Mouse (Mus musculus): ENCODE measurements around the gene F2r.

The F2r gene

DNA sequence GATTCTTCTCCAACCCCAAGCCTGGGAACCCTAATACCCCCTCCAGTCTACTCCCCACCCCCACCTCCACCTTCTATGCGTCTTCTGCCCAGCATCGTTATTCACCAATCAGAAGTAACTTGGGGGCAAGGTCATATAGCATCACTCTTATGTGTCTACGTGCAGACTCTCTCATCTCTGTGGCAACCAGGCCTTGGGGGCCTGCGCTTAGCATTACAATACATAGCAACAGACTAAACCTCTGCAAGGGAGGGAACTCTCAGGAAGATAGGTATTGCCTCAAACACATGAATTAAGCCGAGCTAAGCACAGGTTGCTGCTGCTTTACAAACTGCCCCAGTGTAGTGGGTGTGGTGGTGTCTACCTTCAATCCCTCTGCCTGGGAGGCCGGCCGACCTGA, 21.6 kb downstream of the F2r start:
- in situ Hi-C loops (cut with MboI; ENCODE audit: unreplicated experiment in 2 of 2): no loop called here

- in situ Hi-C loops (cut with MboI; ENCODE audit: unreplicated experiment in 2 of 2): no loop called here
Measured at GRCm38 (mm10) chr13:95595921-95596320, 22.4 kb downstream of the F2r start.

- in situ Hi-C loops (cut with MboI; ENCODE audit: unreplicated experiment in 2 of 2): no loop called here
Measured at GRCm38 (mm10) chr13:95595411-95595810, 22.9 kb downstream of the F2r start.

GRCm38 (mm10) chr13:95592860-95593259, 25.4 kb downstream of the F2r start:
- in situ Hi-C loops (cut with MboI; ENCODE audit: unreplicated experiment in 2 of 2): no loop called here

DNA sequence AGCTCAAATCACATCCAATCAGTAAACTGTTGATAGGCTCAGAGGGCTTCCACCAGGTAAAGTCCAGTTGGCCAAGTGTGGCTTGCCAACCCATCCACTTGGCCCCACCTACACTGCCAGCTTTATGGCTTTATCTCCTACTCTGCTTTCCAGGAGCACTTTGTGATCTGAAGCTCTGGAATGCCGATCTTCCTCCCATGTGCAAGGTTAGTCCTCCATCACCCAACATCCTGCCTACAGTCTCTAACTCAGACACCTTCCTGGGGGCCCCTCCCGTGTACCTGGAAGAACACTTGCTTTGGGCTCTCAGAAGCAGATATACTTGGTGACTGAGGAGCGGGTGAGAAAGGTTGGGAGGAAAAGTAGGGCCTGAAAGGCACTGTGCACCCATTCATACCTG, 26.7 kb downstream of the F2r start:
- in situ Hi-C loops (cut with MboI; ENCODE audit: unreplicated experiment in 2 of 2): no loop called here

GRCm38 (mm10) chr13:95587628-95588027, 30.7 kb downstream of the F2r start:
- in situ Hi-C loops (cut with MboI; ENCODE audit: unreplicated experiment in 2 of 2): no loop called here

DNA sequence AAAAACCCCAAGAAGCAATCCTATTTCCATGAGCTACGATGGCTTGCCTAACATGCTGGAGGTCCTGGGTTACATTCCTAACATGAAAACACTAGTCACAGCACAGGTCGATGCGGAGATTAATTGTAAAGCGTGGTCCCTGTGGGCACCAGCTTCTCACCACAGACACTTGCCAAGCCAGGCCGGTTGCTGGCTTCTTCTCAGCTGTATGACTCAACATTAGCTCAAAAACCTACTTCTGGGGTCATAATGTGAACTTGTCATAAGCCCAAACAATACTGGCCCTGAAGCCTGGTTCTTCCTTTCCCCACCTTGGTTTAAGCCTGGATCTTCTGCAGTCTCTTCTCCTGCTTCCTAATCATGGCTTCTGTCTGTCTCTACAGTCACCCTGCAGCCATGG, 33.4 kb downstream of the F2r start:
- in situ Hi-C loops (cut with MboI; ENCODE audit: unreplicated experiment in 2 of 2): no loop called here

DNA sequence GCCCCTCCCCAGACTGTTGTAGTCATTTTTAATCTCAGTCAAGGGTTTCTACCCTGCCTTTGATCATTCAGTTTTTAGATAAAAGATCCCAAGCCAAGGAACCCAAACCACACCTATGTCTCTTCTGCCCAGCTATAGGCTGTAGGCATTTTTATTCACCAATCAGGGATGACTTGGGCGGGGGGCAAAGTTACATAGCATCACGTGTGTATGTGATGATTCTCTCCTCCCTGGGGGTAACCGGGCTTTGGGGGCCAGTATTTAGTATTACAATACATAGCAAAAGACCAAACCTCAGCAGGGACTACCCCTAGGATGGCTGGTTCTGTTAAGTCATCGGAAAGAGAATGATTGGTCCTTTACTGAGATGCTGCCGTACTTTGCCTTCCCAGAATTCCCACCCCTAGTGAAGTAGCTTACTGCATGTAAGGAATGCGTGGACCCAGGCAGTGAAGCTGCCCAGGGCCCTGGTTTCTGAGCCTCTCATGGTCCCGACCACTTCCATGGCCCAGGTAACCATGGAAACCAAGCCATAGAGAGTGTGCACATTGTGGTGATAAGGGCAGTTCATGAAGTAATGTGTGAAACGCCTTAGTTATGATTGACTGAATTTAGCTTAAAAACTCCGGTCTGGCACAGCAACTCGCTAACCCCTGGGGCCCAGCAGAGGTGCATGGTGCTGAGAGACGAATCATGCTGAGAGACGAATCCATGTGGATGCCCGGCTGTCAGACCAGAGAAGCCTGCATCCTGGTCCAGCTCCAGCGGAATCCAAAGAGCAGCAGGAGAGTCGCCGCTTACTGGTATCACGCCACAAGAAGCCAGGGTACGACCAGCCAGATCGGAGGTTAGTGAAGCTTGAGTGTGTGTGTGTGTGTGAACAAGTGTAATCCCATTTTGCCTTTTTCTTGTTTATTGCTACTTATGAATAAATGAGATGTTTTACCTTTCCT, 34.8 kb downstream of the F2r start:
- in situ Hi-C loops (cut with MboI; ENCODE audit: unreplicated experiment in 2 of 2): no loop called here

- in situ Hi-C loops (cut with MboI; ENCODE audit: unreplicated experiment in 2 of 2): no loop called here
Measured at GRCm38 (mm10) chr13:95581850-95582249, 36.4 kb downstream of the F2r start.

- in situ Hi-C loops (cut with MboI; ENCODE audit: unreplicated experiment in 2 of 2): no loop called here
Measured at GRCm38 (mm10) chr13:95578016-95578697, 40.1 kb downstream of the F2r start.

DNA sequence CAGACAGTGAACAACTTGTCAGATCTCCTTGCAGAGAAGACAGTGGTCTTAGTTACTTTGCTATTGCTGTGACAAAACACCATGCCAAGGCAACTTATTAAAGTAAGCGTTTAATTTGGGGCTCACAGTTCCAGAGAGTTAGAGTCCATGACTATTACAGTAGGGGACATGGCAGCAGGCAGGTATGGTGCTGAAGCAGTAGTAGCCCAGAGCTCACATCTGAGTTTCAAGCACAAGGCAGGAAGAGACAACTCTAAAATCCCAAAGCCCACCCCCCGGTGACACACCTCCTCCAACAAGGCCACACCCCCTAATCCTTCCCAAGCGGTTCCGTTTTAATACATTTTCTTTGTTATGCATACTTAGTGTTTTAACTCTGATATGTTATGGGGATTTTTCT, 47.4 kb downstream of the F2r start:
- in situ Hi-C loops (cut with MboI; ENCODE audit: unreplicated experiment in 2 of 2): loop anchor here (25.0 kb wide), 2 partner anchors 816 to 1016 kb away; partner anchors contain the start of gene Poc5 (in 1 of the 2)

- in situ Hi-C loops (cut with MboI; ENCODE audit: unreplicated experiment in 2 of 2): loop anchor here (5.0 to 25.0 kb wide), 6 partner anchors 153 to 1025 kb away; partner anchors contain the start of gene Poc5 (in 2 of the 2)
Measured at GRCm38 (mm10) chr13:95569326-95569725, 49.0 kb downstream of the F2r start.

DNA sequence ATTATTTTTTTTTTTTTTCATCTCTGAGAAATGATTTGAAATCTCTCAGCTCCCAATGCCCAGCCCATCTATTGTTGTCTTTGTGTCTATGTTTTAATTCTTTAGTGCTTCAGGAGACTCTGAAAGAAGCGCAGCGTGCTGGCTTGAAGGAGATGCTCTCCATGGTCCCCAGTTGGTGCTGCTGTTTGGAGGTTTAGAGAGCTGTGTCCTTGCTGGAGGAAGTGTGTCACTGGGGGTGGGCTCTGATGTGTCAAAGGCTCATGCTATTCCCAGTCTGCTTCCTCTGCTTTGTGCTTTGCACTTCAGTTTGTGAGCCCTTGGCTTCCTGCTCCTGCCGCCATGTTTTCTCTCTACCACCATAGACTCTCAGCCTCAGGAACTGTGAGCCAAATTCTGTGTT, 50.0 kb downstream of the F2r start:
- in situ Hi-C loops (cut with MboI; ENCODE audit: unreplicated experiment in 2 of 2): loop anchor here (5.0 to 25.0 kb wide), 6 partner anchors 154 to 1026 kb away; partner anchors contain the start of gene Poc5 (in 2 of the 2)

DNA sequence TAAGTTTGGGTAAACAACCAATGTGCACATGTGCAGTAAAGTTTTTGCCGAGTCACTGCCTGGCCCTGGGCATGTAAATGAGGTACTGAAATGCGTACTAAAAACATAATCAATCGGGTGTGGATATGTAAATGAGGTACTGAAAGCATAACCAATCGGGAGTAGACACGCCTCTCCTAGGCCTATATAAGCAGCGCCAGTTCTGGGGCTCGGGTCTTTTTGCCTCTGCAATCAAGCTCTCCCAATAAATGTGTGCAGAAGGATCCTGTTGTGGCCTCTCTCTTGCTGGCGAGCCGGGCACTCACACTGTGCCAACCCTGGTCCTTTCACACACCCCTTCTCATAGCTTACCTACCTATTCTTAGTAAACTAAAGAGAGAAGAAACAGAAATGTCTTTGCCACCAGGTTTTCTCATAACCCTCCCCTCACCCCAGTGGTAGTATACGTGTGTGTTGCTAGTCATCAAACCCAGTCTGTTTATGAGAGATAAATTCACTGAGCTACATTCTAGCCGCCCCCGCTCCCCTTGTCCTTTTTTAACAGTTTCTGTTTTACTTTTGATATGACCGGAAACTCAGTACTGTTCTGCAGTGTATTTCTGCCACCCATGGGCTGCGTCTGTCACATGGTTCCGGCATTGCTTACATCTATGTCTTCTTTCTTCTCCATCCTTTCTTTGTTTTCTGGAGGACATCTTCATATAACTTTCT, 51.3 kb downstream of the F2r start:
- in situ Hi-C loops (cut with MboI; ENCODE audit: unreplicated experiment in 2 of 2): loop anchor here (5.0 to 25.0 kb wide), 6 partner anchors 155 to 1028 kb away; partner anchors contain the start of gene Poc5 (in 2 of the 2)

- in situ Hi-C loops (cut with MboI; ENCODE audit: unreplicated experiment in 2 of 2): loop anchor here (5.0 to 25.0 kb wide), 6 partner anchors 159 to 1031 kb away; partner anchors contain the start of gene Poc5 (in 2 of the 2)
Measured at GRCm38 (mm10) chr13:95563693-95564092, 54.6 kb downstream of the F2r start.

- in situ Hi-C loops (cut with MboI; ENCODE audit: unreplicated experiment in 2 of 2): loop anchor here (5.0 to 25.0 kb wide), 6 partner anchors 159 to 1032 kb away; partner anchors contain the start of gene Poc5 (in 2 of the 2)
Measured at GRCm38 (mm10) chr13:95563066-95563610, 55.1 kb downstream of the F2r start.

GRCm38 (mm10) chr13:95557326-95557725, 61.0 kb downstream of the F2r start:
- in situ Hi-C loops (cut with MboI; ENCODE audit: unreplicated experiment in 2 of 2): loop anchor here (25.0 kb wide), 2 partner anchors 830 to 1030 kb away; partner anchors contain the start of gene Poc5 (in 1 of the 2)

DNA sequence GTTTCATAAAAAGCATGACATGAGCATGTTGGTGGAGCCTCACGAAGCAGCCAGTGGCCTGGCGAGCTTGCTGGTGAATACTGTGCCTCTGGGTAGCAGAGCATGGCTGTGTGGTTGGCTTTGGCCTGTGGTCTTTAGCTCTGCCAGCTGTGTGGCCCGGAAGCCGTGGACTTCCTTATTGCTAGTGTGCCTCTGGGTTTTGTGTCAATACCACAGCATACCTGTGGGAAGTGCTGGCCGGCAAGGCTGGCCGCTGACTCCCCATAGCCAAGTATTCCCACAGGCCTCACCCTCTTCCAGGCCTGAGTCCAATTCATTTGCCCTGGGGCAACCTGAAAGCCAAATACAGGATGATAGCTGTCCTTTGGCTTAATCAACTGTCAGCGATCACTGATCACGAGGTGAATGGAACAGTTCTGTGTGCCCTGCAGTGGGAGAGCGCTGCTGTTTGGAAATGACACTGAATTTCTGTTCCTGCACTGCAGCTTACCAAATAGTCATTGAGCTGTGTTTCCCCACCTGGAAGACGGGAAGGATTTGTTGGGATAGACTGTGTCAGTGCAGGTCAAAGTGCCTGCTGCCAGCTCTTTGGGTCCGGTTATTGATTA, 64.3 kb downstream of the F2r start:
- in situ Hi-C loops (cut with MboI; ENCODE audit: unreplicated experiment in 2 of 2): loop anchor here (25.0 kb wide), 2 partner anchors 833 to 1033 kb away; partner anchors contain the start of gene Poc5 (in 1 of the 2)

All from v-Abl transformed pro-B cells (cell line).